Mouse (Mus musculus): ENCODE results near the gene Chst8.

GRCm38 (mm10) chr7:34629702-34630210 lies 182.8 kb downstream of the Chst8 start:
- TF ChIP-seq POLR2A (IDR thresholded peaks at IDR 0.05; ENCODE audit: low read depth, low read length): peak; percentile 63
- no peak for TF ChIP-seq CTCF (IDR thresholded peaks at IDR 0.05; ENCODE audit: borderline replicate concordance, insufficient read depth, low read length)

All from embryonic fibroblast, embryonic 13.5 days (primary cell).